In genomic region chr3:144622930-144623612, GRCm38 (mm10) we compare ENCODE assay signal across 9 mouse cellular contexts. TPM values are rescaled to one million over a fixed set of nuclear protein-coding genes. Genes with fewer than 3 reads are reported as not detected.
A peak's percentile ranks its signal among the peaks of the same experiment; 100 is the strongest.
DNase-seq lines count a peak whose midpoint lies in the region; ATAC-seq and TF ChIP-seq lines count a peak whose summit lies in the region.
"Had no signal": no experiment of that assay in that cellular context is flagged by ENCODE, and none has a peak within 500 bp of the region (broad histone marks: within the 10 kb centered on the region; RNA-seq: fewer than 3 reads in every experiment).

No protein-coding gene starts in this region.

- ATAC-seq in intestine, embryonic 14.5 days (replicated peaks; ENCODE audit: low FRiP score, low TSS enrichment, low read depth), result 0 out of 2 replicates have a peak, but pooled peaks have one; percentile 40
- ATAC-seq in intestine, postnatal 0 days, result no peak
- peak; percentile 70 for ATAC-seq in embryonic facial prominence, embryonic 11.5 days (replicated peaks; ENCODE audit: insufficient number of reproducible peaks, low FRiP score, low TSS enrichment, low read depth)
- ATAC-seq in hindbrain, embryonic 16.5 days, result peak; percentile 86
- ATAC-seq in midbrain, embryonic 16.5 days, result peak; percentile 88

- no peak for DNase-seq in intestine, embryonic 14.5 days (ENCODE audit: low spot score)
- peak; percentile 28 for DNase-seq in embryonic facial prominence, embryonic 11.5 days (ENCODE audit: low spot score)
- no peak for DNase-seq in layer of hippocampus, adult 11-12 months (ENCODE audit: low spot score)
- DNase-seq in cerebellum, postnatal 25 days, result no peak
- DNase-seq in right cerebral cortex, postnatal 25 days, result no peak

- H3K36me3 ChIP-seq in intestine, embryonic 14.5 days (ENCODE audit: control insufficient read depth, insufficient read depth, low read length), result no peaks in the 10 kb centered on the region
- H3K36me3 ChIP-seq in intestine, postnatal 0 days (ENCODE audit: control insufficient read depth, insufficient read depth), result no peaks in the 10 kb centered on the region
- H3K36me3 ChIP-seq in embryonic facial prominence, embryonic 11.5 days (replicated peaks; ENCODE audit: control insufficient read depth, insufficient read depth, low read depth, low read length), result no peaks in the 10 kb centered on the region
- no peaks in the 10 kb centered on the region for H3K36me3 ChIP-seq in hindbrain, embryonic 16.5 days (ENCODE audit: control insufficient read depth, insufficient read depth, low read length)
- H3K36me3 ChIP-seq in midbrain, embryonic 16.5 days (ENCODE audit: control insufficient read depth, insufficient read depth, low read length), result no peaks in the 10 kb centered on the region
- H3K36me3 ChIP-seq: heart, embryonic 13.5 days had no signal

- no peaks in the 10 kb centered on the region for H3K27me3 ChIP-seq in intestine, embryonic 14.5 days (replicated peaks; ENCODE audit: control insufficient read depth, insufficient read depth, low read length)
- H3K27me3 ChIP-seq in intestine, postnatal 0 days (replicated peaks; ENCODE audit: control insufficient read depth, insufficient read depth, low read length), result no peaks in the 10 kb centered on the region
- no peaks in the 10 kb centered on the region for H3K27me3 ChIP-seq in embryonic facial prominence, embryonic 11.5 days (ENCODE audit: control insufficient read depth, insufficient read depth, low read length)
- no peaks in the 10 kb centered on the region for H3K27me3 ChIP-seq in hindbrain, embryonic 16.5 days (replicated peaks; ENCODE audit: control insufficient read depth, insufficient read depth, low read length)
- H3K27me3 ChIP-seq in midbrain, embryonic 16.5 days (ENCODE audit: control insufficient read depth, insufficient read depth, low read depth, low read length), result no peaks in the 10 kb centered on the region
- H3K27me3 ChIP-seq: heart, embryonic 13.5 days had no signal

- H3K4me3 ChIP-seq in intestine, embryonic 14.5 days (ENCODE audit: low read depth, low read length), result no peak overlapping the region
- no peak overlapping the region for H3K4me3 ChIP-seq in intestine, postnatal 0 days (ENCODE audit: low read depth, low read length)
- no peak overlapping the region for H3K4me3 ChIP-seq in embryonic facial prominence, embryonic 11.5 days (ENCODE audit: low read depth, low read length)
- no peak overlapping the region for H3K4me3 ChIP-seq in hindbrain, embryonic 16.5 days (ENCODE audit: low read length)
- no peak overlapping the region for H3K4me3 ChIP-seq in midbrain, embryonic 16.5 days (ENCODE audit: low read depth, low read length)
- H3K4me3 ChIP-seq: heart, embryonic 13.5 days had no signal

- H3K9ac ChIP-seq in intestine, embryonic 14.5 days (ENCODE audit: low read length), result no peak overlapping the region
- H3K9ac ChIP-seq in intestine, postnatal 0 days (ENCODE audit: low read depth, low read length), result no peak overlapping the region
- H3K9ac ChIP-seq in embryonic facial prominence, embryonic 11.5 days (replicated peaks; ENCODE audit: low read length), result no peak overlapping the region
- H3K9ac ChIP-seq in hindbrain, embryonic 16.5 days (ENCODE audit: low read depth, low read length), result no peak overlapping the region
- no peak overlapping the region for H3K9ac ChIP-seq in midbrain, embryonic 16.5 days (ENCODE audit: low read depth, low read length)
- H3K9ac ChIP-seq: heart, embryonic 13.5 days had no signal

- TF ChIP-seq CTCF in intestine, postnatal 0 days (IDR thresholded peaks at IDR 0.05; ENCODE audit: low read depth), result no peak

- H3K4me2 ChIP-seq in intestine, embryonic 14.5 days (ENCODE audit: low read length), result no peak overlapping the region; the same call in 1 of the 2 replicates
- H3K4me2 ChIP-seq in intestine, postnatal 0 days (replicated peaks; ENCODE audit: low read depth), result no peak overlapping the region
- H3K4me2 ChIP-seq in embryonic facial prominence, embryonic 11.5 days (ENCODE audit: low read depth, low read length), result no peak overlapping the region
- H3K4me2 ChIP-seq in hindbrain, embryonic 16.5 days (ENCODE audit: low read length), result no peak overlapping the region
- no peak overlapping the region for H3K4me2 ChIP-seq in midbrain, embryonic 16.5 days (ENCODE audit: low read length)
- H3K4me2 ChIP-seq: heart, embryonic 13.5 days had no signal

- no peaks in the 10 kb centered on the region; the same call in 1 of the 2 replicates for H3K4me1 ChIP-seq in intestine, embryonic 14.5 days (replicated peaks; ENCODE audit: control insufficient read depth, insufficient read depth, low read length)
- no peaks in the 10 kb centered on the region for H3K4me1 ChIP-seq in intestine, postnatal 0 days (replicated peaks; ENCODE audit: control insufficient read depth, insufficient read depth, low read length)
- no peaks in the 10 kb centered on the region for H3K4me1 ChIP-seq in embryonic facial prominence, embryonic 11.5 days (ENCODE audit: control insufficient read depth, insufficient read depth, low read length)
- no peaks in the 10 kb centered on the region for H3K4me1 ChIP-seq in hindbrain, embryonic 16.5 days (ENCODE audit: control insufficient read depth, insufficient read depth, low read depth, low read length)
- H3K4me1 ChIP-seq in midbrain, embryonic 16.5 days (ENCODE audit: control insufficient read depth, insufficient read depth, low read length), result no peaks in the 10 kb centered on the region

- 57% methylated on average over 13 of the region's 13 CpGs for WGBS in intestine, embryonic 14.5 days
- WGBS in intestine, postnatal 0 days, result 70% methylated on average over 13 of the region's 13 CpGs
- WGBS in embryonic facial prominence, embryonic 11.5 days, result 77% methylated on average over 13 of the region's 13 CpGs
- WGBS in hindbrain, embryonic 16.5 days, result 63% methylated on average over 13 of the region's 13 CpGs
- 76% methylated on average over 13 of the region's 13 CpGs for WGBS in midbrain, embryonic 16.5 days

- H3K9me3 ChIP-seq in intestine, embryonic 14.5 days (ENCODE audit: control insufficient read depth, low read length), result no peaks in the 10 kb centered on the region; the same call in 1 of the 2 replicates
- no peaks in the 10 kb centered on the region for H3K9me3 ChIP-seq in intestine, postnatal 0 days (ENCODE audit: control insufficient read depth)
- H3K9me3 ChIP-seq in embryonic facial prominence, embryonic 11.5 days (replicated peaks; ENCODE audit: control insufficient read depth, low read length), result no peaks in the 10 kb centered on the region
- H3K9me3 ChIP-seq in hindbrain, embryonic 16.5 days (ENCODE audit: control insufficient read depth, low read length), result no peaks in the 10 kb centered on the region
- H3K9me3 ChIP-seq in midbrain, embryonic 16.5 days (replicated peaks; ENCODE audit: control insufficient read depth, low read length, poor library complexity, severe bottlenecking), result no peaks in the 10 kb centered on the region

- H3K27ac ChIP-seq in intestine, embryonic 14.5 days (ENCODE audit: low read depth), result no peak overlapping the region
- H3K27ac ChIP-seq in intestine, postnatal 0 days (ENCODE audit: low read depth, low read length), result no peak overlapping the region
- H3K27ac ChIP-seq in embryonic facial prominence, embryonic 11.5 days (replicated peaks; ENCODE audit: low read depth, low read length), result peak overlapping the region; percentile 49; the same call in 1 of the 2 replicates
- no peak overlapping the region for H3K27ac ChIP-seq in hindbrain, embryonic 16.5 days (ENCODE audit: low read depth, low read length)
- H3K27ac ChIP-seq in midbrain, embryonic 16.5 days (ENCODE audit: low read length), result no peak overlapping the region
- H3K27ac ChIP-seq: heart, embryonic 13.5 days had no signal

RNA-seq across cellular contexts. Expression of gene Selenof, which starts 53.0 kb away (rescaled TPM):
- 448 and 458 TPM in 2 replicates for polyA plus RNA-seq in intestine, embryonic 14.5 days (2014; fragmentation: Nextera tagmentation; extraction: Ambion mirVana)
- 504 and 571 TPM in 2 replicates for polyA plus RNA-seq in intestine, postnatal 0 days (2015; fragmentation: Nextera tagmentation; extraction: Ambion mirVana)
- 420 and 429 TPM in 2 replicates for polyA plus RNA-seq in embryonic facial prominence, embryonic 11.5 days (2014; fragmentation: Nextera tagmentation; extraction: Ambion mirVana)
- 574 and 619 TPM in 2 replicates for polyA plus RNA-seq in hindbrain, embryonic 16.5 days (2015; fragmentation: Nextera tagmentation; extraction: Ambion mirVana)
- polyA plus RNA-seq in midbrain, embryonic 16.5 days (2015; fragmentation: Nextera tagmentation; extraction: Ambion mirVana), result 525 and 552 TPM in 2 replicates

RNA-seq across cellular contexts. Expression of gene Hs2st1, which starts 53.1 kb away (rescaled TPM):
- 13.7 and 14.3 TPM in 2 replicates for polyA plus RNA-seq in intestine, embryonic 14.5 days (2014; fragmentation: Nextera tagmentation; extraction: Ambion mirVana)
- polyA plus RNA-seq in intestine, postnatal 0 days (2015; fragmentation: Nextera tagmentation; extraction: Ambion mirVana), result 6.1 and 6.9 TPM in 2 replicates
- 14.7 and 16.2 TPM in 2 replicates for polyA plus RNA-seq in embryonic facial prominence, embryonic 11.5 days (2014; fragmentation: Nextera tagmentation; extraction: Ambion mirVana)
- polyA plus RNA-seq in hindbrain, embryonic 16.5 days (2015; fragmentation: Nextera tagmentation; extraction: Ambion mirVana), result 12.1 and 12.3 TPM in 2 replicates
- 13.9 and 14.5 TPM in 2 replicates for polyA plus RNA-seq in midbrain, embryonic 16.5 days (2015; fragmentation: Nextera tagmentation; extraction: Ambion mirVana)
